In genomic region chr1:138614552-138615287, GRCm38 (mm10) we compare ENCODE assay signal across 13 mouse cellular contexts. TPM values are rescaled to one million over a fixed set of nuclear protein-coding genes. Genes with fewer than 3 reads are reported as not detected.
DNase-seq lines count a peak whose midpoint lies in the region; ATAC-seq lines count a peak whose summit lies in the region.
"Had no signal": no experiment of that assay in that cellular context is flagged by ENCODE, and none has a peak within 500 bp of the region (broad histone marks: within the 10 kb centered on the region; RNA-seq: fewer than 3 reads in every experiment).

No protein-coding gene starts in this region.

- ATAC-seq in kidney, embryonic 16.5 days (ENCODE audit: low FRiP score, low TSS enrichment) = no peak
- peak; percentile 41; the same call in 1 of the 2 replicates for ATAC-seq in monocyte, adult 5-6 weeks (replicated peaks; ENCODE audit: insufficient number of reproducible peaks, low FRiP score, low TSS enrichment, poor library complexity, severe bottlenecking)
- no peak for ATAC-seq in forebrain, embryonic 11.5 days (replicated peaks; ENCODE audit: low FRiP score)
- ATAC-seq in hindbrain, embryonic 11.5 days (ENCODE audit: low FRiP score) = no peak
- ATAC-seq: midbrain, embryonic 16.5 days had no signal

- H3K4me2 ChIP-seq in kidney, embryonic 16.5 days (replicated peaks; ENCODE audit: low read depth, low read length) = no peak overlapping the region
- H3K4me2 ChIP-seq in forebrain, embryonic 11.5 days (ENCODE audit: low read depth, low read length, severe bottlenecking) = no peak overlapping the region
- H3K4me2 ChIP-seq in hindbrain, embryonic 11.5 days (replicated peaks; ENCODE audit: low read depth, low read length) = no peak overlapping the region
- H3K4me2 ChIP-seq: embryonic facial prominence, embryonic 15.5 days; stomach, embryonic 15.5 days had no signal

- peak; percentile 47 for DNase-seq in kidney, adult 9 months
- peak; percentile 13 for DNase-seq in thymus, postnatal 0 days (ENCODE audit: low spot score)
- DNase-seq in thymus, postnatal 10 days (ENCODE audit: low spot score in 2 of 2) = no peak
- no peak for DNase-seq in urinary bladder, adult 18-20 months (ENCODE audit: low spot score in 2 of 2)
- no peak for DNase-seq in forebrain, embryonic 11.5 days (ENCODE audit: low spot score)
- no peak for DNase-seq in hindbrain, embryonic 11.5 days (ENCODE audit: low spot score)
- DNase-seq: cerebellum, adult 11 months had no signal

- H3K27me3 ChIP-seq in kidney, embryonic 16.5 days (ENCODE audit: insufficient read depth, low read length) = no peaks in the 10 kb centered on the region
- no peaks in the 10 kb centered on the region for H3K27me3 ChIP-seq in forebrain, embryonic 11.5 days (ENCODE audit: control insufficient read depth, insufficient read depth, low read length)
- H3K27me3 ChIP-seq in hindbrain, embryonic 11.5 days (ENCODE audit: control insufficient read depth, insufficient read depth, low read length) = no peaks in the 10 kb centered on the region
- H3K27me3 ChIP-seq: embryonic facial prominence, embryonic 15.5 days; stomach, embryonic 15.5 days had no signal

- WGBS in kidney, embryonic 16.5 days = 78% methylated on average over 6 of the region's 6 CpGs
- WGBS in forebrain, embryonic 11.5 days = 62% methylated on average over 6 of the region's 6 CpGs
- WGBS in hindbrain, embryonic 11.5 days = 70% methylated on average over 6 of the region's 6 CpGs

- no peak overlapping the region for H3K9ac ChIP-seq in kidney, embryonic 16.5 days (replicated peaks; ENCODE audit: low read length)
- no peak overlapping the region for H3K9ac ChIP-seq in forebrain, embryonic 11.5 days (ENCODE audit: low read length)
- H3K9ac ChIP-seq in hindbrain, embryonic 11.5 days (ENCODE audit: low read depth, low read length) = no peak overlapping the region
- H3K9ac ChIP-seq: embryonic facial prominence, embryonic 15.5 days; liver, embryonic 14.5 days; stomach, embryonic 15.5 days had no signal

- H3K27ac ChIP-seq in kidney, embryonic 16.5 days (ENCODE audit: low read length) = no peak overlapping the region
- H3K27ac ChIP-seq in forebrain, embryonic 11.5 days (ENCODE audit: low read depth, low read length) = no peak overlapping the region
- no peak overlapping the region for H3K27ac ChIP-seq in hindbrain, embryonic 11.5 days (ENCODE audit: low read depth, low read length)
- H3K27ac ChIP-seq: embryonic facial prominence, embryonic 15.5 days; liver, embryonic 14.5 days; stomach, embryonic 15.5 days had no signal

- no peak overlapping the region for H3K4me3 ChIP-seq in kidney, embryonic 16.5 days (ENCODE audit: low read length)
- H3K4me3 ChIP-seq in forebrain, embryonic 11.5 days (ENCODE audit: low read depth, low read length) = no peak overlapping the region
- H3K4me3 ChIP-seq in hindbrain, embryonic 11.5 days (ENCODE audit: low read depth, low read length) = no peak overlapping the region
- H3K4me3 ChIP-seq: embryonic facial prominence, embryonic 15.5 days; stomach, embryonic 15.5 days had no signal

- H3K36me3 ChIP-seq in kidney, embryonic 16.5 days (ENCODE audit: insufficient read depth, low read length) = no peaks in the 10 kb centered on the region
- H3K36me3 ChIP-seq in forebrain, embryonic 11.5 days (ENCODE audit: control insufficient read depth, insufficient read depth, low read length) = no peaks in the 10 kb centered on the region
- H3K36me3 ChIP-seq in hindbrain, embryonic 11.5 days (ENCODE audit: control insufficient read depth, insufficient read depth, low read length) = no peaks in the 10 kb centered on the region
- H3K36me3 ChIP-seq: embryonic facial prominence, embryonic 15.5 days; stomach, embryonic 15.5 days had no signal

- H3K9me3 ChIP-seq in kidney, embryonic 16.5 days (ENCODE audit: low read length) = no peaks in the 10 kb centered on the region
- no peaks in the 10 kb centered on the region for H3K9me3 ChIP-seq in forebrain, embryonic 11.5 days (ENCODE audit: control insufficient read depth, low read length)
- H3K9me3 ChIP-seq in hindbrain, embryonic 11.5 days (ENCODE audit: control insufficient read depth, low read length) = no peaks in the 10 kb centered on the region
- H3K9me3 ChIP-seq: embryonic facial prominence, embryonic 15.5 days; stomach, embryonic 15.5 days had no signal

- H3K4me1 ChIP-seq in kidney, embryonic 16.5 days (ENCODE audit: insufficient read depth, low read length) = peaks cover 20% of the 10 kb centered on the region
- no peaks in the 10 kb centered on the region; the same call in 1 of the 2 replicates for H3K4me1 ChIP-seq in forebrain, embryonic 11.5 days (replicated peaks; ENCODE audit: control insufficient read depth, insufficient read depth, low read length)
- H3K4me1 ChIP-seq in hindbrain, embryonic 11.5 days (replicated peaks; ENCODE audit: control insufficient read depth, insufficient read depth, low read length) = no peaks in the 10 kb centered on the region
- H3K4me1 ChIP-seq: stomach, embryonic 15.5 days had no signal

RNA-seq across cellular contexts. Expression of gene Nek7, which starts 5.2 kb away (rescaled TPM):
- polyA plus RNA-seq in kidney, embryonic 16.5 days (2015; fragmentation: Nextera tagmentation; extraction: Ambion mirVana) = 42.6 and 43.7 TPM in 2 replicates
- polyA plus RNA-seq in thymus, postnatal 0 days (2015; fragmentation: Nextera tagmentation; extraction: Ambion mirVana) = 29.0 and 36.9 TPM in 2 replicates
- 69.0 to 84.0 TPM (median 79.0 TPM) in 3 replicates for total RNA-seq in monocyte, adult 5-6 weeks (2017)
- polyA plus RNA-seq in forebrain, embryonic 11.5 days (2014; fragmentation: Nextera tagmentation; extraction: Ambion mirVana) = 28.3 and 30.7 TPM in 2 replicates
- 26.1 and 27.7 TPM in 2 replicates for polyA plus RNA-seq in hindbrain, embryonic 11.5 days (2014; fragmentation: Nextera tagmentation; extraction: Ambion mirVana)

Comparison
In these comparisons a context has a peak if more than half of its experiments do, and no peak if none do; other contexts are left out.
1. DNase-seq: peak in kidney, adult 9 months (single experiment) and thymus, postnatal 0 days (single experiment); none in thymus, postnatal 10 days (0 of 2), urinary bladder, adult 18-20 months (0 of 2), forebrain, embryonic 11.5 days (single experiment) and hindbrain, embryonic 11.5 days (single experiment).